Mouse (Mus musculus): Measurements from ENCODE around the gene Acsm2. TPM values are rescaled to one million over a fixed set of nuclear protein-coding genes. Genes with fewer than 3 reads are reported as not detected.

Gene Acsm2
- not detected in 2 replicates for polyA plus RNA-seq (2012; rRNA removed)

GRCm38 (mm10) chr7:119554040-119554439, at the start of gene Acsm2:
Acsm2 (plus strand) TSS chr7:119554340.

GRCm38 (mm10) chr7:119519163-119519562, 35.0 kb upstream of the Acsm2 start, which contains the start of gene Acsm5:
Acsm5 (plus strand) TSS chr7:119519463.

DNA sequence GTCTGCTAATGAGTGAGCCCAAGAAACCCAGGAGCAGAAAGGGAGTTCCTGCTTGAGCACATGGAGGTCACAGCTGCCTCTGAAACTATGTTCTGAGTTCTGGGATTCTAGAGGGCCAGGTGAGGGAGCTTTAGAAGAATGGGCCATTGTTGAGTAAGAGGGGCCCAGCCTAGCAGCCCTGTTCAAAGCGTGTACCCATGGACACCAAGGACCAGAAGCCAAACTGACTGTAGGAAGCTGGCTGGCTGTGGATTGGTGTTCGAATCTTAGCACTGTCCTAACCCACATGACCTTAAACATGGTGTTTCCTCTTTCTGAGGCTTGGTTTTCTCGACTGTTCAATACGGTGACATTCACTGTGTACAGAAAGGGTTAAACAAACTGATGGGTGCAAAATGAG, 30.8 kb upstream of the Acsm2 start, which contains the start of gene Pdilt:
Pdilt (minus strand) TSS at position 101 of the 400 bp plus-strand sequence.

DNA sequence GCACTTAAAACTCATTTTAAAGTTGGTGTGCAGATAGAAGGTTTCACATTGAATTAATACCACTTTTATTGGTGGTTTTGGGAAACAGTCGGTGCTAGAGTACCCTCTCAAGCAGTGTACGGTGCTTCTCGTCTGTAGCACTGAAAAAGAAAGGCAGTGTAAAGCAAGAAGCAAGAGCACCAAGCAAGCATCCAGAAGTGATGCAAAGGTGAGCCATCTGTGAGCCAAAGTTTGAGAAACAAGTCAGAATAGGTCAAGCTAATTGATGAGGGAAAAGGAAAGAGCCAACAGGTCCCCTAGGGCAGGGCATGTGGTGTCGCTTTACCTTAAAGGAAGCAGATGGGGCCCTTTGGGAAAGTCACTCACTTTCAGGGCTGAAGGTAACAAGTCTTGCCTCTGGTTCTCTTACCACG, 52.5 kb downstream of the Acsm2 start, which contains the start of gene Acsm1:
Acsm1 (plus strand) TSS at position 363 of the 413 bp plus-strand sequence.

Other genes starting within 250 kb of the Acsm2 start
- gene Gp2, start 95.1 kb upstream of the Acsm2 start, polyA plus RNA-seq (2012; rRNA removed) = not detected in 2 replicates
- gene Umod, start 75.1 kb upstream of the Acsm2 start, polyA plus RNA-seq (2012; rRNA removed) = not detected in 2 replicates
- gene Acsm5, start 34.9 kb upstream of the Acsm2 start, polyA plus RNA-seq (2012; rRNA removed) = not detected in 2 replicates
- gene Pdilt, start 30.9 kb upstream of the Acsm2 start, polyA plus RNA-seq (2012; rRNA removed) = 0.12 TPM in 1 of 2 replicates, not detected in the other
- gene Acsm1, start 52.7 kb downstream of the Acsm2 start, polyA plus RNA-seq (2012; rRNA removed) = not detected in 2 replicates
- gene Acsm4, start 135.7 kb downstream of the Acsm2 start, polyA plus RNA-seq (2012; rRNA removed) = 0.32 TPM in 1 of 2 replicates, not detected in the other
- gene Thumpd1, start 166.5 kb downstream of the Acsm2 start, polyA plus RNA-seq (2012; rRNA removed) = 47.0 and 53.1 TPM in 2 replicates
- gene Acsm3, start 206.6 kb downstream of the Acsm2 start, polyA plus RNA-seq (2012; rRNA removed) = 0.11 and 0.22 TPM in 2 replicates
- 42.0 and 45.7 TPM in 2 replicates for gene Rexo5, start 239.7 kb downstream of the Acsm2 start, polyA plus RNA-seq (2012; rRNA removed)
- 10.1 and 20.7 TPM in 2 replicates for gene Eri2, start 239.7 kb downstream of the Acsm2 start, polyA plus RNA-seq (2012; rRNA removed)